Comparison of ENCODE assay signal across 8 mouse cellular contexts in the genomic region with DNA sequence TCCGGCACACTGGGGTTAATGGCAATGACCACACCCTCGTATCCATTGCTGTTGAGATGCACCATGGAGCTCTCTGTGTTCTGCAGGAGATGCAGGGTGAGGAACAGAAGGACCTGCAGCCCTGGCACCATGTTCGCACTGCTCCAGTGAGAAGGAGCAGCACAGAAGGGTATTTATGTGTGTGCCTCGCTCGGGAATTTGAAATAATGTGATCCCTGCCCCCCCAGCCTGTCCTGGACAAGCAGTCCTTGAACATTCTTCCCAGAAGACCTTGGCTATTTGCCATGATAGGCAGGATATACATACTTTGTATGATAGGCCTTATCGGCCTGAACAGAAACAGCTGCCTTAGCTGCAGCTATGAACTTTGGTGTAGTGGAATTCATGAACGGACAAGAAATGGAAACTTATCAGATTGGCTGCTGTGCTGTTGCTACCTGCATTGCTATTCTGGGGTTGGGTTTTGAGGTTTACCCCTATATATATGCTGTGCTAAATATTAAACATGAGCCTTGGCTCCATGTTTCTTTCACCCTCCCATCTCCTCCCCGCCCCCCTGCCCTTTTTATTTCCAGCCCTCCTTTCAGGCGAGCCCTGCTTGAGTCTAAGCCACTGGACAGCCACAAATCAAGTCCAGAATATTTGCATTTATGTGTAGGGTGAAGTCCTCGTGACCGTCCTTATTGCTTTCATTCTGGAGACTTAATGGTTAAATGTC. TPM values are rescaled to one million over a fixed set of nuclear protein-coding genes. Genes with fewer than 3 reads are reported as not detected.
DNase-seq lines count a peak whose midpoint lies in the region; ATAC-seq and TF ChIP-seq lines count a peak whose summit lies in the region.
"Had no signal": no experiment of that assay in that cellular context is flagged by ENCODE, and none has a peak within 500 bp of the region (broad histone marks: within the 10 kb centered on the region; RNA-seq: fewer than 3 reads in every experiment).

TSS of gene Clca3a1 (minus strand) at position 386 of the 718 bp plus-strand sequence.

- intact Hi-C loops in left cerebral cortex, postnatal 10 days (cut with DNase I), result no loop called here

- H3K27ac ChIP-seq in lung, embryonic 16.5 days (ENCODE audit: low read length), result peak within 1 kb of the TSS; percentile 55
- no peak within 1 kb of the TSS for H3K27ac ChIP-seq in midbrain, embryonic 11.5 days (ENCODE audit: low read depth, low read length)

- 21% methylated on average over 9 of the region's 11 CpGs for WGBS in lung, embryonic 16.5 days
- WGBS in midbrain, embryonic 11.5 days, result 84% methylated on average over 9 of the region's 11 CpGs

- no peak for TF ChIP-seq CTCF in G1E (IDR thresholded peaks at IDR 0.05; ENCODE audit: low read depth, low read length)

- peak within 1 kb of the TSS; percentile 61 for H3K4me3 ChIP-seq in G1E (ENCODE audit: low read depth, low read length)
- H3K4me3 ChIP-seq in lung, embryonic 16.5 days (ENCODE audit: low read length), result no peak within 1 kb of the TSS
- H3K4me3 ChIP-seq in midbrain, embryonic 11.5 days (ENCODE audit: low read depth, low read length), result no peak within 1 kb of the TSS
- H3K4me3 ChIP-seq: erythroblast, embryonic 14.5 days had no signal

- H3K9ac ChIP-seq in lung, embryonic 16.5 days (ENCODE audit: low read length), result no peak within 1 kb of the TSS
- H3K9ac ChIP-seq in midbrain, embryonic 11.5 days (ENCODE audit: low read length), result no peak within 1 kb of the TSS

- no peaks in the 10 kb centered on the region for H3K27me3 ChIP-seq in G1E (ENCODE audit: insufficient read depth, low read length)
- H3K27me3 ChIP-seq in lung, embryonic 16.5 days (ENCODE audit: control insufficient read depth, insufficient read depth, low read depth, low read length), result no peaks in the 10 kb centered on the region
- H3K27me3 ChIP-seq in midbrain, embryonic 11.5 days (ENCODE audit: control insufficient read depth, insufficient read depth, low read length), result no peaks in the 10 kb centered on the region

- DNase-seq in 3T3-L1 (ENCODE audit: low read depth, low spot score) (peak; percentile 68), G1E (ENCODE audit: low spot score) (peak; percentile 15)
- DNase-seq in heart, postnatal 4 days, result peak; percentile 42
- DNase-seq in midbrain, embryonic 11.5 days (ENCODE audit: low spot score, missing footprints), result no peak
- DNase-seq in gastrocnemius, adult 8-10 months (ENCODE audit: low spot score in 2 of 2), result no peak
- DNase-seq in left cerebral cortex, postnatal 10 days (ENCODE audit: extremely low spot score in 1 of 2, low spot score in 2 of 2), result no peak

- H3K9me3 ChIP-seq in G1E (replicated peaks), result no peaks in the 10 kb centered on the region; the same call in 1 of the 2 replicates
- H3K9me3 ChIP-seq in lung, embryonic 16.5 days (ENCODE audit: control insufficient read depth, low read length), result no peaks in the 10 kb centered on the region
- no peaks in the 10 kb centered on the region for H3K9me3 ChIP-seq in midbrain, embryonic 11.5 days (ENCODE audit: control insufficient read depth, low read length)

- peak within 1 kb of the TSS; percentile 19 for H3K4me2 ChIP-seq in lung, embryonic 16.5 days (ENCODE audit: low read depth, low read length)
- H3K4me2 ChIP-seq in midbrain, embryonic 11.5 days, result no peak within 1 kb of the TSS

- H3K36me3 ChIP-seq in G1E (replicated peaks), result peaks cover 9% of the 10 kb centered on the region
- H3K36me3 ChIP-seq in lung, embryonic 16.5 days (ENCODE audit: control insufficient read depth, insufficient read depth, low read length), result no peaks in the 10 kb centered on the region
- H3K36me3 ChIP-seq in midbrain, embryonic 11.5 days (ENCODE audit: control insufficient read depth, insufficient read depth, low read length), result no peaks in the 10 kb centered on the region

- ATAC-seq in G1E (ENCODE audit: extremely low read depth, insufficient number of reproducible peaks, low FRiP score, poor library complexity, severe bottlenecking), result peak; percentile 88
- peak; percentile 89 for ATAC-seq in lung, embryonic 16.5 days (ENCODE audit: low read depth)
- ATAC-seq in midbrain, embryonic 11.5 days (ENCODE audit: low FRiP score), result no peak

- peaks cover 24% of the 10 kb centered on the region for H3K4me1 ChIP-seq in G1E (ENCODE audit: insufficient read depth, low read depth, low read length)
- H3K4me1 ChIP-seq in lung, embryonic 16.5 days (replicated peaks; ENCODE audit: control insufficient read depth, insufficient read depth, low read length), result peaks cover 7% of the 10 kb centered on the region
- no peaks in the 10 kb centered on the region for H3K4me1 ChIP-seq in midbrain, embryonic 11.5 days (ENCODE audit: control insufficient read depth, insufficient read depth, low read length)

RNA-seq across cellular contexts. Expression of gene Clca3a1, which starts in this region (rescaled TPM):
- total RNA-seq in G1E (2014; fragmentation: Nextera tagmentation) (61.1 and 62.3 TPM in 2 replicates), G1E (2017) (19.8 and 21.0 TPM in 2 replicates)
- polyA plus RNA-seq in G1E (2012), result 1.2 and 1.8 TPM in 2 replicates
- total RNA-seq in heart, postnatal 4 days (2021), result 10 to 100 TPM; 11.1 to 12.2 TPM
- polyA plus RNA-seq in lung, embryonic 16.5 days (2015; fragmentation: Nextera tagmentation; extraction: Ambion mirVana), result 3.8 and 4.0 TPM in 2 replicates
- 0.06 TPM in 1 of 2 replicates, not detected in the other for polyA plus RNA-seq in midbrain, embryonic 11.5 days (2014; fragmentation: Nextera tagmentation; extraction: Ambion mirVana)
- total RNA-seq in gastrocnemius, adult 8-10 months (2022), result under 1 TPM in 3 of 4 experiments, not detected in 1; 0.07 to 0.27 (median 0.07) TPM
- under 1 TPM; 0.67 to 0.88 TPM for total RNA-seq in left cerebral cortex, postnatal 10 days (2021)
- polyA plus RNA-seq: erythroblast, embryonic 14.5 days had no signal

Comparison
In these comparisons a context has a peak if more than half of its experiments do, and no peak if none do; other contexts are left out.
1. RNA of gene Clca3a1 (total RNA-seq): 19.8 to 62.3 TPM in G1E and 11.1 to 12.2 TPM in heart, postnatal 4 days; 0.67 to 0.88 TPM in left cerebral cortex, postnatal 10 days and 0.07 to 0.27 TPM in gastrocnemius, adult 8-10 months; every median in the first group is over 4 times any median in the second.
2. DNase-seq: peak in 3T3-L1 (single experiment), G1E (single experiment) and heart, postnatal 4 days (single experiment); none in midbrain, embryonic 11.5 days (single experiment), gastrocnemius, adult 8-10 months (0 of 2) and left cerebral cortex, postnatal 10 days (0 of 2).